Mouse (Mus musculus) gastrocnemius, adult 2 months (tissue): ENCODE data around the gene Gm5129. TPM values are rescaled to one million over a fixed set of nuclear protein-coding genes. Genes with fewer than 3 reads are reported as not detected.
A peak's percentile ranks its signal among the peaks of the same experiment; 100 is the strongest.

Experiments
- DNase-seq: peaks from one replicate; pipeline ENCODE4 v3.0.0; 2022
- H3K27ac ChIP-seq: fragments of 200-600 bp; 2 replicates; pipeline ENCODE4 v1.8.1; 2022; ENCODE audit warnings: mild to moderate bottlenecking
- H3K4me3 ChIP-seq: fragments of 200-600 bp; 2 replicates; pipeline ENCODE4 v1.8.1; 2022; ENCODE audit warnings: mild to moderate bottlenecking, moderate library complexity
- CTCF ChIP-seq: fragments of 200-600 bp; IDR thresholded peaks from 2 replicates; pipeline ENCODE4 v1.8.1; 2022; ENCODE audit warnings: antibody characterized with exemption, mild to moderate bottlenecking, moderate library complexity
- intact Hi-C: fragments of 180-260 bp; cut with DNase I; formaldehyde crosslinking; loops from one replicate; pipeline ENCODE4 v1.15.1; 2025
- total RNA-seq, 2 experiments: library from RNA; stranded (reverse); gene quantifications; 2 replicates each; pipeline ENCODE4 v1.2.3; 2021

Gene Gm5129
- total RNA-seq, 2 experiments from 2014 or later = not detected

DNA sequence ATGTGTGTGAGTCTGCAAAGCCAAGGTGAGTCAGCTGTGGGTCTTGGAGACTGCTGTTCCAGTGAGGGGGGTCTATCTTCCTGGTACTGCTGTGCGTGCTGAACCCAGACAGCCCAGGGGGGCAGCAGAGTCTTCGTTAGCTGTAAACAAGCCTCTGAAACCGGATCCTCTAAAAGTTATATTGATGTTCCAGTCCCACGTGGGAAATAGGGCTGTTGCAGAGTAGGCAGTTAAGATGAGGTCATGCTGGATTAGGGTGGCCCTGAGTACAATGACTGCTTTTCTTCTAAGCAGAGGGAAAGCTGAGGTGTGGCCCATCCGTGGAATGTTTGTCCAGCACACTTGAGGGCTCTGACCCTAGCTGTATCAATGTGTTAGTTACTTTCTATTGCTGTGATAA lies 27.5 kb downstream of the Gm5129 start:
- no peak for TF ChIP-seq CTCF
- H3K27ac ChIP-seq = 0 out of 2 replicates have a peak overlapping the region, but pooled peaks have one; percentile 2
- intact Hi-C loops = no loop called here
- no peak overlapping the region for H3K4me3 ChIP-seq
- peak; percentile 26 for DNase-seq

- Histone ChIP-seq H3K27ac (no peak overlapping the region), H3K4me3 (no peak overlapping the region)
- no peak for DNase-seq
- TF ChIP-seq CTCF = no peak
- intact Hi-C loops = no loop called here
These were observed 28.5 kb downstream of the Gm5129 start for GRCm38 (mm10) chr5:29707241-29707640.

GRCm38 (mm10) chr5:29699520-29700202 lies 36.1 kb downstream of the Gm5129 start:
- intact Hi-C loops = no loop called here
- no peak for DNase-seq
- Histone ChIP-seq H3K27ac (no peak overlapping the region), H3K4me3 (no peak overlapping the region)
- no peak for TF ChIP-seq CTCF

- Histone ChIP-seq H3K27ac (no peak overlapping the region), H3K4me3 (no peak overlapping the region)
- intact Hi-C loops = no loop called here
- no peak for DNase-seq
- TF ChIP-seq CTCF = no peak
These were observed 37.2 kb downstream of the Gm5129 start for GRCm38 (mm10) chr5:29698493-29698892.

DNA sequence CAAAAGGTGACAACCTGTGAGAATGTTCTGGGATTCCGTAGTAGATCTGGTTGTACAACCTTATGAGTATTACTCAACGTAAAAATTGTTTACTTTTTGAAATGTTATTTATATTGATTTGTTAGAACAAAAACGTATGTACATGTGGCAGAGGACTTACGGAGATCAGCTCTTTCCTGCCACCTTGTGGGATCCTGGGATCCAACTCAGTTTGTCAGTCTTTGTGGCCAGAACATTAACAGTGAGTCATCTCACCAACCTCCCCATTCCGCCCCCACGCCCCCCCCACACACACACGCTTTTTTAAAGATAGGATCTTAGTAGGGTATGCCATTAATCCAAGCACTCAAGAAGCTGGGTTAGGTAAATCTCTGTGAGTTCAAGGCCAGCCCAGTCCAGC lies 47.4 kb downstream of the Gm5129 start:
- Histone ChIP-seq H3K4me3 (no peak overlapping the region), H3K27ac (no peak overlapping the region)
- DNase-seq = no peak
- intact Hi-C loops = no loop called here
- TF ChIP-seq CTCF = no peak

GRCm38 (mm10) chr5:29687671-29688070 lies 48.1 kb downstream of the Gm5129 start:
- H3K4me3 ChIP-seq = no peak overlapping the region
- intact Hi-C loops = loop anchor here (2.0 kb wide), 1 partner anchor 297 kb away; no protein-coding TSS in a partner anchor
- TF ChIP-seq CTCF = peak; percentile 70
- no peak overlapping the region for H3K27ac ChIP-seq
- DNase-seq = no peak

Other genes with a start within 250 kb of the Gm5129 start
- 10 to 100 TPM; 35.9 to 36.3 TPM for gene Ube3c, start 166.7 kb downstream of the Gm5129 start, total RNA-seq
- 10 to 100 TPM; 76.9 to 78.9 TPM for gene Dnajb6, start 248 bp downstream of the Gm5129 start, total RNA-seq